In the genomic region with DNA sequence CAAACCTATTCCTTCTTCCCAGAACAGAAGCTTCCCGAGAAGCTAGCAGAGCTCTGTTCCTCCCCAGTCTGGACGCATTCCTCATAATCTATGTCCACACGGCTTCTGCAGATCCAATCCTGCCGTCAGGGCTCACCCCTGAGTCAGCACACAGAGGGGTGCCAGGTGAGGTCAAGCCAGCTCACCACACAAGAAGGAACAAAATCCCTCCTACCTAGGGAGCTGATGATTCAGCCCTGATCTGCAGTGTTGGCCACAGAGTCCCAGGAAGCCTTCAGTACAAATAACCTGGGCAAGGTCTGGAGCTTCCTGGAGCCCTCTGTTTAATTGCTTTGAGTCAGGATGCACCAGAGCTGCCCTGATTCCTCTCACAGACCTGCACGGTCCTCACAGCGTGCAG, we compare ENCODE assay signal across 14 mouse cellular contexts.
DNase-seq lines count a peak whose midpoint lies in the region.
"Had no signal": no experiment of that assay in that cellular context is flagged by ENCODE, and none has a peak within 500 bp of the region (broad histone marks: within the 10 kb centered on the region; RNA-seq: fewer than 3 reads in every experiment).

No protein-coding gene starts in this region.

- peak; percentile 69 to 78 for DNase-seq in cerebellum, adult 18-20 months
- DNase-seq in cerebellum, postnatal 4 days (ENCODE audit: low spot score in 2 of 2): no peak
- DNase-seq in urinary bladder, postnatal 14 days (ENCODE audit: low spot score): peak; percentile 49
- no peak for DNase-seq in urinary bladder, postnatal 4 days (ENCODE audit: low spot score in 2 of 2)
- DNase-seq in cerebellum, postnatal 25 days: peak; percentile 74 to 80
- no peak for DNase-seq in ovary, postnatal 36 days (ENCODE audit: low spot score)
- no peak for DNase-seq in thymus, postnatal 10 days (ENCODE audit: low spot score in 2 of 2)
- DNase-seq: adrenal gland, postnatal 36 days; gastrocnemius, adult 2 months; heart, postnatal 4 days; kidney, adult 18-20 months; kidney, postnatal 4 days; liver, postnatal 0 days; thymus, adult 2 months had no signal

Comparison
In these comparisons a context has a peak if more than half of its experiments do, and no peak if none do; other contexts are left out.
1. DNase-seq: peak in cerebellum, adult 18-20 months (2 of 2), urinary bladder, postnatal 14 days (single experiment) and cerebellum, postnatal 25 days (2 of 2); none in cerebellum, postnatal 4 days (0 of 2), urinary bladder, postnatal 4 days (0 of 2), ovary, postnatal 36 days (single experiment) and thymus, postnatal 10 days (0 of 2).